Mouse (Mus musculus): ENCODE measurements around the gene Hbs1l. TPM values are rescaled to one million over a fixed set of nuclear protein-coding genes. Genes with fewer than 3 reads are reported as not detected.
A peak's percentile ranks its signal among the peaks of the same experiment; 100 is the strongest.

Gene Hbs1l
- total RNA-seq, 2 experiments from 2014 or later = 58.9 to 61.1 TPM

DNA sequence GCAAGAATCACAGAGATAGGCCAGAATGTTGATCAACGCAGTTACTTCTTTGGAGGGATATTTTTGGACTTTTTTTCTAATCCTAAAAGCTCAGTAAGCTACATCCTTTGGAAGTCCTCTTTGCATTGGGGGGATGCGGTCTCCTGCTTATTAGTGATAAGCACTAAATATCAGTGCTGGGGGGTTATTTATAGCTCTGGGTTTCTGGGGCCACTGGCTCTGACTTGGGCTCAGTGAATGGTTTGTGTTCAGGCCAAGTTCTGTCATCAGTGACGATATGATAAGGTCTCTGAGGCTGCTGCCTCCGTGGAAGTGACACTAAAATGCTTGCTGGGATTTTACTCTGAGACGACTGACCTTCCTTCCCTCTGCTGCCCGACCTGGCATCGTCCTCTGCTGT lies 104.3 kb downstream of the Hbs1l start:
- no peak for DNase-seq (ENCODE audit: low spot score in 2 of 2)

DNA sequence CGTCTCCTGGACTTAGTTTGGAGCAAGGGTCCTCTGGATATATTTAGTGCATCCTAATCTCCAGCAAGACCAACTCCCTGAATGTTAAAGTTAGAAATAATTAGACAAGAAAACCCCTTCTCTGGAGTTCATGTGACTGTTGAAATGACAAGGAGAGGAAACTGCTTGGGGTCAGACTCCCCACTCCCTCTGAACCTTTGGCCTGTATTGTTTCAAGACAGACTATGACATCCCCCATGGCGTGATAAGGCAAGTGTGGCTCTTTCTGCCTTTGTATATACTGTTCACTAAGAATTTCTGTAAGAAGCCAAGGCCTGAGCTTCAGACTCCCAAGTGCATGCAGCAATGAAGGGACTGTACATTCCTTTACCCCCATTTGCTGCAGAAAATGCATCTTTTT lies 104.7 kb downstream of the Hbs1l start:
- DNase-seq (ENCODE audit: low spot score in 2 of 2) = no peak

DNA sequence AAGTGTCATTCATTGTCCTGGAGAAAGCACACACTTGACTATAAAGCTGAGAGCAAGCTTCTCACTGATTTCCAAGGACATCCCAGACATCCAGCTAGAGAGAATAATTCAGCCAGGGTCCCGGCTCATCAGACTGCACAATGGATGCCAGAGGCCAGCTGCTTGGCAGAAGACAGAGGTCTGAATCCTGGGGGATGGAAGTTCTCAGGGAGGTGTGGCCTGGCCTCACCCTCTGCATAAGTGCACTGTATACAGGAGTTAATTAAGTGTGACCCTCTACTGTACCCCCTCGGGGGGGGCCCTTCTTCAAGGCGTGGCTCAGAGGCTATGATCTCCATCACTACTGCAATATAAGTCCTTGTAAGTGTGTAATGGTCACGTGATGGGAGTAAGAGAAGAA lies 105.5 kb downstream of the Hbs1l start:
- DNase-seq (ENCODE audit: low spot score in 2 of 2) = peak in 1 of 2 experiments; percentile 65

- DNase-seq (ENCODE audit: low spot score in 2 of 2) = no peak
Observed at GRCm38 (mm10) chr10:21404822-21405221, 109.0 kb downstream of the Hbs1l start.

GRCm38 (mm10) chr10:21405707-21406534 lies 110.1 kb downstream of the Hbs1l start:
- no peak for DNase-seq (ENCODE audit: low spot score in 2 of 2)

DNA sequence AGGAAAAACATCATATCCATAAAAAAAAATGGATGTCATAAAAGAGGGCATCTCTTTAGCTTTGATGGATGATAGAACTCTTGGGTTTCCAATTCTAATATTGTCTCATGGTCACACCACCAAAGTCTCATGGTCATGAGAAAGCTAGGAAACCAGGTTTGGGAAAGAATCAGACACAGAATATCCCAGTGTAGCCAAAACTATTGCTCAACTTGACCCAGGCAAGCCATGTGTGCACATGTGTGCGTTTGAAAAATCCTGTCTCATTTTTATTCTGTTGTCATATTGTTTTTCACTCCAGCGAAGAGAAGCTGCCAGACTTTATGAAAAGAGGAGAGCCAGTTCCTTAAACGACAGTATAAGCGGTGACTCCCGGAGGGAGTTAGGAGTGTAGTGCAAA lies 114.9 kb downstream of the Hbs1l start:
- DNase-seq (ENCODE audit: low spot score in 2 of 2) = no peak

DNA sequence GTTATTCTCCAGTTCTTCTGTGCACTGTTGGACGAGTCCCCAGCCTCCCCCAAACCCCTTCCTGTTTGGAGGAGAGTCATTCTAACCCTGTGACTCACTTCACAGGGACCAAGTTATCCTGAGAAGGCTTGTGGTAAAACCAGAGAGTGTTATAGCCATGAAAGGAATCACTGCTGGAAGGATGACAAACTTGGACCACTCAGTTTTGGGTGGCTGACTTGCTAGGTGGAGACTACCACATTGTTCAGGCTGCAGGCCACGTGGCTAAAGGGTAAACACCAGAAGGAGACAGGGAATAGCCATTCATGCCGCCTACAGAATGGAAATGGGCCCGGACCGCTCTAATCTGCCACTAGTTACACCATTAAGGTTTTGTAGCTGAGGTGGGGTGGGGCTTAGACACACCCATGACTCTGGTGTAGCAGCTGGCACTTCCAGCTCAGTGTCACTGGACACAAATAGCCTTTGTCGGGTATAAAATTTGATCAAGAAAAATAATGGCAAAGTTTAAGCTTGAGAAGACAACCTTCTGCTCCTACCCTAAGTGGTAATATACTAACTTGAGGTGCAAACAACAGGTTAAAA lies 115.9 kb downstream of the Hbs1l start:
- no peak for DNase-seq (ENCODE audit: low spot score in 2 of 2)

DNA sequence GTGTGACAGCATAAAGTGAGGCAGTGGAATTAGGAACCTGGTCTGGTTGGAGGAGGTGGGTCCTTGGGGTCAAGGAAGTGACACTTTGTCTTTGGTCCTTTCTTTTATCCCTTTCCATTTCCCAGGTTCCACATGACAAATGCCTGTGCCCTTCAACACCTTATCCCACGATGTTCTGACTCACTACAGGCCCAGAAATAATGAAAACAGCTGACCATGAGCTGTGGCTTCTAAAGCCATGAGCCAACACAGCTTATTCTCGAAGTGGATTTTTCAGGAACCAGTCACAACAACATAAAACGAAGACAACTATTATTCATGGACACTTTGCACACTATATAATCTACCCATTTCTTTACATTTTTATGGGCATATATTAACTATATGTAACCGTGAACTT lies 119.3 kb downstream of the Hbs1l start:
- DNase-seq (ENCODE audit: low spot score in 2 of 2) = no peak

DNA sequence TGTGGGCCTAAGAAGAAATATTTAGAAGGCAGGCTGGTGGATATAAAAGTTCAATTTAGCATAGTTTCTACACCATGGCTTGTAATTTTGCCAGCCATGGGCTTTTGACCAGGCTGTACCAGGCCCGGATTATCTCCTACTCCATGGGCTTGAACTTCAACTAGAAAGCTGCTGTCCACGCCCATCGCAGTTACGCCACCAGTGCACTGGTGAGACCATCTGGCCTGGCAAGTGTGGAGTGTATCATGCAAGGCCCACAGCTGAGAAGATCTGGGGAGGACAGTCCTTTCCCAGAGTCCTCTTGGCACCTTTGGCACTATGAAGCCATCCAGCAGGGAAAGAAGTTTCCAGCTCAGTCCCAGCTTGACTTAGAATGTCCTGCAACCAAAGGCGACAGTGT lies 120.4 kb downstream of the Hbs1l start:
- DNase-seq (ENCODE audit: low spot score in 2 of 2) = no peak

Other genes with a start within 250 kb of the Hbs1l start
- 1 to 10 TPM; 2.5 to 3.0 TPM for gene Myb, start 135.0 kb upstream of the Hbs1l start, total RNA-seq (2021)
- gene Aldh8a1, start 81.3 kb downstream of the Hbs1l start, total RNA-seq (2021) = under 1 TPM; 0.15 to 0.26 TPM